Mouse (Mus musculus) layer of hippocampus, postnatal 25 days (tissue): Measurements from ENCODE around the gene Clk3. TPM values are rescaled to one million over a fixed set of nuclear protein-coding genes. Genes with fewer than 3 reads are reported as not detected.
A peak's percentile ranks its signal among the peaks of the same experiment; 100 is the strongest.

ENCODE experiments used
- DNase-seq, 2 experiments: peaks; one replicate each; pipeline ENCODE4 v3.0.0; 2022; ENCODE audit warnings: mixed read lengths in 2 of 2, low spot score in 1 of 2; ENCODE audit errors: extremely low spot score in 1 of 2
- total RNA-seq, 2 experiments: library from RNA; stranded (reverse); gene quantifications; 2 replicates each; pipeline ENCODE4 v1.2.3; 2021

Gene Clk3
- 10 to 100 TPM; 72.9 to 75.2 TPM for total RNA-seq

GRCm38 (mm10) chr9:57765364-57766351, at the start of gene Clk3:
Gene Clk3, minus strand, starts transcription at chr9:57765860.
- peak in 1 of 2 experiments; percentile 69 for DNase-seq

- DNase-seq = no peak
Observed at GRCm38 (mm10) chr9:57814866-57815265, 49.2 kb upstream of the Clk3 start.

GRCm38 (mm10) chr9:57814014-57814413, 48.4 kb upstream of the Clk3 start:
- no peak for DNase-seq

DNA sequence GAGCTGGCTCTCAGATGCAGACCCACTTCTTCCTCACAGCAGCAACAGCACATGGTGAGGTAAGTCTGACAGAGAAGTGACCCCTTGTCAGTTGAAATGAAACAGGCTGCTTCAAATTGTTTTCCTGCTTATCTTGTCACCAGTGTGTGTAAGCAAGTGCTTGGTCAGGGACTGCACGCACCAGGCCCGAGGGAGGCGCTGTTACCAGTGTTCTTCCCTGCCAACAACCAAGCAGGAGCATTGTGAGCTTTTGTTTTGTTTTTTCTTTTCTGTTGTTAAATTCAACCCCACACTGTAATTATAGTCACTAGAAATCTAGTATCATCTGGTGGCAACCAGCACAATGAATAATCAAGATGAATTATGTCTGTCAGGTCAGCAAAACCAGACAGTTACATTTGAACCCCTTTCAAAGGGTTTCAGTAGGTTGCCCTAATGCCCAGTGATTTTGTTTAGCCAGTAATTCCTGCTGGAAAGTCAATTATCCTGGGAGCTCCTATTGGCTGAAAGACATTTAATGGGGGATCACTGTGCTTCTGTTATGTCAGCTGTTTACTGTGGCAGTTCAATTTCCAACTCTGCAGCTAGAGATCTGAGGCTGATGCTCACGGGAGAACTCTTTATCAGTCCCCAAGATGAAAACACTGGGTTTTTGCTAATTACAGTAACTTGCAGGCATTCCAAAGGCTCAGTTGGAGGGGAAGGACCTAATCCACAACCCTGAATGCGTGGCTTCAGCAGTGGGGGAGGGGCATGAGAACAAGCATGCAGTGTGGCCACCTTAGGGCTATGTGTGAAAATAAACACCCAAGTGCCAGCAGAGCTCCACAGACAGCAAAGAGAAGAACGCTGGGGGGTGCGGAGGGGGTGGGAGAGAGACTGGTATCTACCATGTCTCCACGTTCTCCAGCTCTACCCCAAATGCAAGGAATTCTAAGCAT, 46.4 kb upstream of the Clk3 start:
- no peak for DNase-seq

DNA sequence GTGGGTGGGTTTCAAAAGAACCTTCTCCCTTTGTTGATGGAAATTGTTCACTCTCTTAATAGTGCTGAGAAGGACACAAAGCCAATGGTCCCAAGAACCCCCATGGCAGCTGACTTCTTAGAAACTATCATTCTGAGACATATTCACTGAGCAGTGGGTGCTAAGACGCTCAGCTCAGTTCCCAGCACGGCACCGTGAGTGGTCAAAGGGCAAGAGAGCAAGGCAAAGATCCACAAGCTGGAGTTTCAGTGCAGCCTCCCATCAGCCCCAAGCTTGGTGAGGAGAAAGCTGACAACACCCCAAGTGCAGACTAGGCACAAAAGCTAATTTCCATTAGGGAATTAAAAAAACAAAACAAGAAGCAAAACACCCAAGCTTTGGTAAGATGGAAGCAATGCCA, 45.0 kb upstream of the Clk3 start:
- no peak for DNase-seq

DNA sequence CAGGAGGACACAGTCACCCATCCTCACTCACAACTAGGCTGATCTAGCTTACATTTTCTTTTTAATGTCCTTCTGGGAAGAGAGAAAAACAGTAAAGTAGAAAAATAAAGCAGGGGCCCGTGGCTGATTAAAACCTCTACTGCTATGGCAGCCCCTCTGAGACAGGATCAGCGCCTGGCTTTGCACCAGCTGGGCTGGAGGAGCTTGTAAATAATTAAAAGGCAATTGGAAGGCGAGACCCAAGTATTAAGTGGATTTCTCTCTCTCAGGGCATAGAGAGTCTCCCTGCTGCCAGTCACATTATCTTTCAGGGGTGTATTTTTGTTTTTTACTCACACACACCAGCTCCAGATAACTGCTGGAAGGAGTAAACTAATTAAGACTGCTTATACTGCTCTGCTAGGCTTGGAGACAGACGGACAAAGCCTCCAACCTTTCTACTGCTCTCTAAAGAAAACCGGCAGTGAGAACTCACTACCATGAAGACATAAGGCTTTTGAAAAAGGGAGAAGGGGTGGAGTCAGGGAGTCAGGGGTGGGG, 43.2 kb upstream of the Clk3 start:
- DNase-seq = no peak

- DNase-seq = no peak
Observed at GRCm38 (mm10) chr9:57807174-57807651, 41.6 kb upstream of the Clk3 start.

- DNase-seq = no peak
Observed at GRCm38 (mm10) chr9:57806066-57806481, 40.4 kb upstream of the Clk3 start.

GRCm38 (mm10) chr9:57805087-57805737, 39.6 kb upstream of the Clk3 start:
- no peak for DNase-seq

DNA sequence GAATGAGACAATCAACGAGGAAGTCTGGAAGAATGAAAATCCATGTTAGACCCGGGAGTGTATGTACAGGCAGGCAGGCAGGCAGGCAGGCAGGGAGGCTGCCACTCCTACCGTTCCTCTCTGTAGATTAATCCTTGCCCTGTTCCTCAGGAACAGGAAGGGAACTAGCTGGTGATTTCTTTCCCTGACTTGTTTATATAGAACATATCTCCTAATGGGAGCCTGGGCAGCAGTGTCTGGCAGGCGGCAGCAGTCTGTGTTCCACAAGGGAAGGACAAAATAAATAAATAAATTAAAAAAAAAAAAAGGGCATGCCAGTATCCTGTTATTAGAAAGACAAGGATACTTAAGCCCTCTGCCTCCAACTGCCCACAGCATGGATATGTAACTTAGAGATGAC, 38.2 kb upstream of the Clk3 start:
- no peak for DNase-seq

- DNase-seq = no peak
Observed at GRCm38 (mm10) chr9:57803047-57803446, 37.4 kb upstream of the Clk3 start.

GRCm38 (mm10) chr9:57800325-57800975, 34.8 kb upstream of the Clk3 start:
- no peak for DNase-seq

GRCm38 (mm10) chr9:57798725-57799253, 33.1 kb upstream of the Clk3 start:
- no peak for DNase-seq

GRCm38 (mm10) chr9:57797456-57797855, 31.8 kb upstream of the Clk3 start:
- no peak for DNase-seq

GRCm38 (mm10) chr9:57789733-57790132, 24.1 kb upstream of the Clk3 start:
- no peak for DNase-seq

- DNase-seq = no peak
Observed at GRCm38 (mm10) chr9:57782656-57783055, 17.0 kb upstream of the Clk3 start.

DNA sequence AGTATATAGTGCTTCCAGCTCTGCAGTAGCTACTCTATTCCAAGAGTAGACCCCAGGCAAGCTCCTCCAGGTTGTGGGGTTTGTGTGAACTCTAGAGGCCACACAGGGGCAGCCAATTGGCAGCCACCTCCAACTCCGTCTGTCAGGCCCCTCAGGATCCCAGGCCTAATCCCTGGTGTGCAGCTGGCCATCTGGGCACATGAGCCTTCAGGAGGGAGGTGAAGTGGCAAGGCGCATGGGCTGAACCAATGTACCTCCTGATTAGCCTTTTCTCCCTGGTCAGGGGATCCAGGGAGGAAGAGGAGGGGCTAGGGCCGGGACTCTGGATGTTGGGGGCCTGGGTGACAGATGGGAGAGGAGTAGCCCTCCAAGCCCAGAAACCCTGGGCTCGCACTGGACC, 10.1 kb upstream of the Clk3 start:
- DNase-seq = no peak

DNA sequence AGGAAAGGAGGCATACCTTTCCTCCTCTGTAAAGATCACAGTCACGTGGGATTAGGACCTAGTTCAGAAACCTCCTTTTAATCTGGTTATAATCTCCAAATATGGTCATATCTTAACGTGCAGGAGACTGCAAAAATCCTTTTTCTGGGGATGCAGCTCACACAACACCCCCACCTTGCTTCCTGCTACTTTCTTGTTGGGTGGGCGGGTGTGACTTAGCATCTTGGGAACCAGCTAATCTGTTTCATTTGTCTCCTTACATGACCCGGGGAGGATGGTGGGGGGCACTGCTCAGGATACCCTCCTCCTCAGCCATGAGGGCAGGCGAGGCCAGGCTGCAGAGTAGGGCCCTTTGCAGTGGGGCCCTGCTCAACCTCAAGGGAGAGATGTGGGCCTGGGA, 9.4 kb upstream of the Clk3 start:
- no peak for DNase-seq

DNA sequence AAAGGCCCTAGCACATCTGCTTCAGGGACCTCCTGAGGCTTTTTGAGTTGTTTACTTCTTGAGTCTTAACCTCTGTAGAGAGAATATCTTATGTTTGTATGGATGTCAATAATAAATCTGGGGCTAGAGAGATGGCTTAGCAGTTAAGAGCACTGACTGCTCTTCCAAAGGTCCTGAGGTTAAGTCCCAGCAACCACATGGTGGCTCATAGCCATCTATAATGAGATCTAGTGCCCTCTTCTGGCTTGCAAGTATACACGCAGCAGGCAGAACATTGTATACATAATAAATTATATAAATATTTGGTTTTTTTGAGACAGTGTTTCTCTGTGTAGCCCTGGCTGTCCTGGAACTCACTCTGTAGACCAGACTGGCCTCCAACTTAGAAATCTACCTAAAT, 8.5 kb upstream of the Clk3 start:
- DNase-seq = no peak
